Mouse (Mus musculus): Measurements from ENCODE around the gene Insl6. TPM values are rescaled to one million over a fixed set of nuclear protein-coding genes. Genes with fewer than 3 reads are reported as not detected.

Gene Insl6
- total RNA-seq, 1 experiment from 2014 or later: 13.7 TPM

DNA sequence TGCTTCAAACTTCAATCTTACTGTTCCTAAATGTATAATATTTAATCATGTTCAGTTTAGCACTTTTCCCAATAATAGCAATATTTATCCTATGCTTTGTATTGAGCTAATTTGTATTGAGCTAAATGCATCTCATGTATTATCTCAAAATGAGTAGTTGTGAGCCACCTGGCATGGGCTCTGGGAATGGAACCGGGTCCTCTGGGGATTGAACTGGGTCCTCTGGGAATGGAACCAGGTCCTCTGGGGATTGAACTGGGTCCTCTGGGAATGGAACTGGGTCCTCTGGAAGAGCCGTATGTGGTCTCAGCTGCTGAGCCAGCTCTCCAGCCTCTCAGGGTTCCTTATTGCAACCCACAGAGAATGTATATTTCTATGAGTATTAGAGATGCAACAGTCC, 23.0 kb downstream of the Insl6 start:
- no peak for ATAC-seq (replicated peaks; ENCODE audit: insufficient number of reproducible peaks, low FRiP score, low TSS enrichment, poor library complexity, severe bottlenecking)

DNA sequence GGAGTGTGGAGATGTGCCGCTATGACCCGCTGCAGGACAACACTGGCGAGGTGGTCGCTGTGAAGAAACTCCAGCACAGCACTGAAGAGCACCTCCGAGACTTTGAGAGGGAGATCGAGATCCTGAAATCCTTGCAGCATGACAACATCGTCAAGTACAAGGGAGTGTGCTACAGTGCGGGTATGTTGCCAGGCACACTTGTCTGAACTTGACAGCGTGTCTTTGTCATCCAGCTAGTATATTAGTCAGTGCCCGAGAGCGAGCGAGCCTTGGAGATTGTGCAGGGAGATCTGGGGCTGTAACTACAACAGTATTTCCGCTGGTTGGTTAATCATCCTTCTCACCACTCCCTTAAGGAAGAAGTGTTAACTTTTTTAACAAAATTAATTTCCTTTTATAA, 24.2 kb downstream of the Insl6 start:
- ATAC-seq (replicated peaks; ENCODE audit: insufficient number of reproducible peaks, low FRiP score, low TSS enrichment, poor library complexity, severe bottlenecking): no peak

GRCm38 (mm10) chr19:29297366-29297765, 27.8 kb downstream of the Insl6 start:
- no peak for ATAC-seq (replicated peaks; ENCODE audit: insufficient number of reproducible peaks, low FRiP score, low TSS enrichment, poor library complexity, severe bottlenecking)

DNA sequence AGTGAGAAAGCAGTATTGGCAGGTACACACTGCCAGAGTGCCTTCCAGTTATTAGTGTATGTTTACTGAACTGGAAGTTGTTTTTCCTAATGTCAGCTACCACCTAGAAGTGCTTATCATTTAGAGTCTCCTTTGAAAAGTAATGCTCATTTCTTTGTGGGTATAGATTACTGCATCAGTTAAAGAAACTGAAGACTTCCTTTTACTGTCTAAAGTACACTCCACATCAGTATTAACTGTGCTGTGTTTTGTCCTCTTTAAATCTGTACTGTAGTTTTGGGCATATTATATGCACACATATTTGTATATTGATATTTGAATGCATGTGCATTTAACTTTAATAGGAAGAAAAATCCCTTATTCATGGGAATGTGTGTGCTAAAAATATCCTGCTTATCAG, 29.0 kb downstream of the Insl6 start:
- no peak for ATAC-seq (replicated peaks; ENCODE audit: insufficient number of reproducible peaks, low FRiP score, low TSS enrichment, poor library complexity, severe bottlenecking)

- ATAC-seq (replicated peaks; ENCODE audit: insufficient number of reproducible peaks, low FRiP score, low TSS enrichment, poor library complexity, severe bottlenecking): no peak
Measured at GRCm38 (mm10) chr19:29294756-29295155, 30.4 kb downstream of the Insl6 start.

GRCm38 (mm10) chr19:29292546-29292945, 32.6 kb downstream of the Insl6 start:
- ATAC-seq (replicated peaks; ENCODE audit: insufficient number of reproducible peaks, low FRiP score, low TSS enrichment, poor library complexity, severe bottlenecking): no peak

GRCm38 (mm10) chr19:29291532-29291931, 33.6 kb downstream of the Insl6 start:
- no peak for ATAC-seq (replicated peaks; ENCODE audit: insufficient number of reproducible peaks, low FRiP score, low TSS enrichment, poor library complexity, severe bottlenecking)

- no peak for ATAC-seq (replicated peaks; ENCODE audit: insufficient number of reproducible peaks, low FRiP score, low TSS enrichment, poor library complexity, severe bottlenecking)
Measured at GRCm38 (mm10) chr19:29287863-29288262, 37.3 kb downstream of the Insl6 start.

DNA sequence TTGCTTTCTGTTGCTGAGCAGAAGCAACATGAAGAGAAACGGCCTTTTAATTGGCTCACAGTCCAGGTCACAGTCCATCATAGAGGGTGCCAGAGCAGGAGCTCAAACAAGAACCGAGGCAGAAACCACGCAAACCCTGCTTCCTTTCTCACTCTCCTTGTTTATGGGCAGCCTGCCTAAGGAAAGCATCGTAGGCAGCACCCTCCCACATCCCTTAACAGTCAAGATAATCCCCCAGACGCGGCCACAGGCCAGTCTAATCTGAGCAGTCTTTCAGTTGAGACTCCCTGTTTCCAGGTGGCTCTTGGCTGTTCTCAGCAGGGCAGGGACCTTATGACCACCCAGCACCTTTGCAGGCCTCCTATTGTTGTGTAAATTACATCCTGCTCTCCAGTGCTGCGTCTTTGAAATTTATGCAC, 39.7 kb downstream of the Insl6 start:
- ATAC-seq (replicated peaks; ENCODE audit: insufficient number of reproducible peaks, low FRiP score, low TSS enrichment, poor library complexity, severe bottlenecking): no peak

DNA sequence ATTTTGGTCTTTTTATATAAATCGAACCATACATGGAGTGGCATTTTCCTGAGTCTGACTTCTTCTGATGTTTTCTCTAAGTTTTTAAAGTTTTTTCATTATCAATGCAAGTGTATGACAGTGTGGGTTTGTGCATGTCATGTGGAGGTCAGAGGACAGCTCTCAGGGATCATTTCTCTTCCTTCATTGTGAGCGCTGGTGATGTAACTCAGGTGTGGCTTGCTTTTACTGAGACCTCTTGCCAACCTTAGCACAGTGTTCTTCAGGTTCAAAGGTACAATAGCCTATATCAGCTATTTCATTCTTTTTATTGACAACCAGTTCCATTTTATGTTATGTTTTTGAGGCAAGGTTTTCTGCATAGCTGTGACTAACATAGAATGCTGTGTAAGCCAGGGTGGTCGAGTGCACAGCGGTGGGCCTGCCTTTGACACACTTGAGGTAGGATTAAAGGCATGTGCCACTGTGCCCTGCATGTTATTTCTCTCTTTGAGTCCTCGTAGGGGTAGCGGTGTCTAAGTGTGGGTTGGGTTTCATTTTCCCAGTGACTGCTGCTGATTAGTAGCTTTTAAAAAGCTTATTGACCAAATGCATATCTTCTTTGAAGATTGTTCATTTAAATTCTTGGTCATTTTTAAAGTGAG, 46.1 kb downstream of the Insl6 start:
- ATAC-seq (replicated peaks; ENCODE audit: insufficient number of reproducible peaks, low FRiP score, low TSS enrichment, poor library complexity, severe bottlenecking): no peak

- ATAC-seq (replicated peaks; ENCODE audit: insufficient number of reproducible peaks, low FRiP score, low TSS enrichment, poor library complexity, severe bottlenecking): no peak
Measured at GRCm38 (mm10) chr19:29276414-29276813, 48.7 kb downstream of the Insl6 start.

DNA sequence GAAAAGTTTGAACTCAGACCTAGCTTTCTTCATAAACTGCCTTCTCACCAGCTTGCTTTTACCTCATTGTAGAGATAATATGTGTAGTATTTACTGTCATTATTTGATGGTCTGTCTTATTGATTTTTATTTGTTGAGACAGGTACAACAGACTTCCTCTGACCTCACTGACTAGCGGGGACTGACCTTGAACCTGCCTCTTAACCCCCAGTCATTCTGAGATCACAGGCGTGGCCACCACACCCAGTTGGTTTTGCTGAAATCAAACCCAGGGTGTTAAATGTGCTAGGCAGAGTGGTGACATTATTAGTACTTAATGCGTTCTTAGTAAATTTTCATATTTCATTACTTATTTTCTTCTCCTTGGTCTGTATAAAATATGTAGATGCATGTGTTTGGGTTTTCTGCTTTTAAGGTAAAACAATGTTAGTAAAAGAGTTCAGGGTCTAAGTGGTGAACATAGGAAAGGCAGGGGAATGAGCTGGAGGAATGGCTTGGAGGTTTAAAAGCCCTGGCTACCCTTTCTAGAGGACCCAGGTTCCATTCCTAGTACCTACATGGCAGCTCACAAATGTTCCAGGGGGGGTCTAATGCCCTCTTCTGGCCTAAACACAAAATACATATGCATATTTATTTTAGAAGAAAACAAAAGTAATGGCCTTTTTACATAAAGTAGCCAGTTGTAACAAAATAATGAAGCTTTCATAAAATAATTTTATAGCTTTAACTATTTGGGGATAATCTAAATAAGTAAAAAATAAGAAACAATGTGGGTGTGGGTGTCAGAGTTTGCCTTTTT, 52.9 kb downstream of the Insl6 start:
- no peak for ATAC-seq (replicated peaks; ENCODE audit: insufficient number of reproducible peaks, low FRiP score, low TSS enrichment, poor library complexity, severe bottlenecking)

Other genes starting within 250 kb of the Insl6 start
- gene Rcl1, start 224.0 kb downstream of the Insl6 start, total RNA-seq (2017): 11.4 to 15.9 TPM (median 12.8 TPM) in 3 replicates
- 123 to 164 TPM (median 125 TPM) in 3 replicates for gene Jak2, start 73.5 kb downstream of the Insl6 start, total RNA-seq (2017)
- 0.29 TPM in 1 of 3 replicates, not detected in the others for gene Rln1, start 9.3 kb upstream of the Insl6 start, total RNA-seq (2017)
- 110 to 162 TPM (median 162 TPM) in 3 replicates for gene Plgrkt, start 42.0 kb upstream of the Insl6 start, total RNA-seq (2017)
- 80.1 to 92.8 TPM (median 86.9 TPM) in 3 replicates for gene Cd274, start 42.1 kb upstream of the Insl6 start, total RNA-seq (2017)
- gene Pdcd1lg2, start 85.6 kb upstream of the Insl6 start, total RNA-seq (2017): 3.8 to 7.9 TPM (median 6.5 TPM) in 3 replicates
- gene Ric1, start 196.9 kb upstream of the Insl6 start, total RNA-seq (2017): 58.8 to 70.8 TPM (median 64.9 TPM) in 3 replicates